Mouse (Mus musculus) cerebellum, adult 18-20 months (tissue): Measurements from ENCODE around the gene Ap3d1.

Source experiments
- DNase-seq, 2 experiments: peaks; one replicate each; pipeline ENCODE4 v3.0.0; 2021

The Ap3d1 gene

DNA sequence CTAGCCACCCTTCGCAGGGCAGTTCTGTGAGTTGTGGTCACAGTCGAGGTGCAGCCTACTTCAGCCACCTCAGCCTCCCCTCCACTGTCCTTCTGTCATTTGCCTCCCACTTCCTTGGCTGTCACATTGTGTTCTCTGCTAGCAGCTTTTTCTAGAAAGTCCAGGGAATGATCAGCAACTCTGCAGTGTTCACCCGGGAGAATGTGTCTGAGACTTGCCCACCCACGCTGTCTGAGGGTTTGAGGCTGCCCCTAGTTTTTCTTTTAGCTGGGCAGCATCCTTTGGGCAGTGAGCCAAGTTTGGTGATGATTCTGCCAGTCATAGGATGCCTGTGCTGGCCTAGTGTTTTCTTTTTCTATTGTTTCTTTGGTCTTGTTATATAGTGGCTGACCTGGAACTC is 14.9 kb upstream of the Ap3d1 start:
- peak; percentile 34 to 53 for DNase-seq

DNA sequence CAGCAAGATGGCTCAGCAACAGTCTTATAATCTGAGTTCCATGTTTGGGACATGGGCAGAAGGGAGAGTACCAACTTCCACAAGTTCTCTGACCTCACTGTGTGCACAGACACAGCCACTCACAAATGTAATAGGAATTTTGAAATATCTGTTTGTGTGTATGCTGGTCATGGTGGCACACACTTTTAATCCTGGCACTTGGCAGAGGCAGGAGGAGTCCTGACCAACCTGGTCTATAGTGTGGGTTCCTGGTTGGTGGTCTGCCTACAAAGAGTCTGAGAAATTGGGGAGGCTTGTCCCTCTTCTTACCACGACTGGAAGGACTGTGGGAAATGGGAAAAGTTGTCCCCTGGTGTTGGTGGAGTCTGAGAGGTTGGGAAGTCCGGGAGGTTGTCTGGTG is 14.4 kb upstream of the Ap3d1 start:
- DNase-seq: no peak

DNA sequence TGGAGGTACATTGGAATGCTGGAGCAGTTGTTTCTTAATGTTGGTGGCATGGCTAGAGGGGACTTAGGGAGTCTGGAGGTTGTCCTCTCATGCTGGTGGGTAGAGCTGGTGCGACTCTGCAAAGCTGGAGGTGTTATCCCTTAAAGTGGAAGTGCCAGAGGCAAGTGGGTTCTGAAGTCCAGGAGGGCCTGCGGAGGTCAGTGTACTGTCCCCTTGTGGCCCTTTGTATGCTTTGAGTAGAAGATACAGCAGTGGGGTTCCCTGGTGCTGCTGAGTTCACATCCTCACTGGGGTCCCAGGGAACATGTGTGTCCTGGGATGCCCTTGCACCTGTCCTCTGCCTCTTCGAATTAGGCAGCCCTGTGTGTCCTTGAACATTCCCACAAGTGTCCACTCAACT is 14.0 kb upstream of the Ap3d1 start:
- DNase-seq: no peak

DNA sequence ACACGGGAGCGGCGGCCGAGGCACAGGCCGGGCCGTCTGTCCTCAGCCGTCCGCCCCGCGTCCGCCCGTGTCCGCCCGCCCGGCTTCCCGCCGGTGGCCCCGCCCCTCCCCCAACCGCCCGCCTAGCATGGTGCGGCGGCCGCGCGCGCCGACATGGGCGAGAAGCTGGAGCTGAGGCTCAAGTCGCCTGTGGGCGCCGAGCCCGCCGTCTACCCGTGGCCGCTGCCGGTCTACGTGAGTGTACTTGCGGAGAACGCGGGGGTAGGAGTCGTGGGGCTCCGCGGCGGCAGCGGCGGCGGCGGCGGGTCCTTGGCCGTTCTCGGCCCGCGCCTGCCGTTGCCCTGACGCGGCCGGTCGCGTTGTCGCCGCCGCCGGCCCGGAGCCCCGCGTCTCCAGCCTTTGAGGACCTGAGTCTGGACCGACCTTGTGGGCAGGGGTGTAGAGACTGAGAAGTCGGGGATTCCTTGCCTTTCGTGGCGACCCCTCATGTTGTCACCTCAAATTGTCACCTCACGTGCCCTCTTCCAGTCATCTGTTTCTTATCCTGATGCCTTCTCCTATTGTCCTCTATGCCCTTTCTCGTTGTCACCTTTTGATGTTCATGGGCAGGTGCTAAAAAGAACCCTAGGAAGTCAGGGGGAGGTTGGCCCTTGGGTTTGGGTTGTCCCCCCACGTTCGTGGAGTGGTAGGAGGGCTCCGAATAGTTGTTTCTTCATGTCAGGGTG is 13.4 kb upstream of the Ap3d1 start:
- DNase-seq: no peak

DNA sequence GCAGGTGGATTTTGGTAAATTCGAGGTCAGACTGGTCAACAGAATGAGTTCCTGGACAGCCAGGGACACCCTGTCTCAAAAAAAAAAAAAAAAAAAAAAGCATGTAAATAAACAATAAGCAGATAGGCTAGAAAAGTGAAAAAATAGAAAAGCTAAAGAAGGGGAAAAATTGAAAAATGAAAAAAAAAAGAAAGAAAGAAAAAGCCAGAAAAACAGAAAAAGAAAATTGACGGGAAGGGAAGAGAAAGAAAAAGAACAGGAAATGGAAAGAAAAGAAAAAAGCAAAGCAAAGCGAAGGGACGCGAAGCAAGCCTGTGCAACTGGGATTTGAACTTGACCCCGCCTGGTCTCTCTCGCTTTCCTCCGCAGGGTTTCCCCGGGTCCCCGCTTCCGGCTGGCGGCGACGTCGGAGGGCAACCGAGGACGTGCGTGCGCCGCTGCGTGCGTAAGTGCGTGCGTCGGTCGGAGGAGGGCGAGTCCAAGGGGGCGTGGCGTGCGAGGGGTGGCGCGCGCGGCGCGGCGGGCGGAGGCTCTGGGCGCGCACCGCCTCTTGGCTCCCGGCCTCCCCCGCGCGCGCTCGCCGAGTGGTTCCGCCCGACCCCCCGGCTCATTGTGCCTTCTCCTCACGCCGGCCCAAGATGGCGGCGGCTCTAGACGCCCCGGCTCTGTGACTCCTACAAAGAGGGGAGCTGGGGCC is 12.7 kb upstream of the Ap3d1 start, which contains the start of gene Dot1l:
Gene Dot1l, plus strand, starts transcription at position 613 of the 697 bp plus-strand sequence.
- DNase-seq: peak; percentile 98 to 100

DNA sequence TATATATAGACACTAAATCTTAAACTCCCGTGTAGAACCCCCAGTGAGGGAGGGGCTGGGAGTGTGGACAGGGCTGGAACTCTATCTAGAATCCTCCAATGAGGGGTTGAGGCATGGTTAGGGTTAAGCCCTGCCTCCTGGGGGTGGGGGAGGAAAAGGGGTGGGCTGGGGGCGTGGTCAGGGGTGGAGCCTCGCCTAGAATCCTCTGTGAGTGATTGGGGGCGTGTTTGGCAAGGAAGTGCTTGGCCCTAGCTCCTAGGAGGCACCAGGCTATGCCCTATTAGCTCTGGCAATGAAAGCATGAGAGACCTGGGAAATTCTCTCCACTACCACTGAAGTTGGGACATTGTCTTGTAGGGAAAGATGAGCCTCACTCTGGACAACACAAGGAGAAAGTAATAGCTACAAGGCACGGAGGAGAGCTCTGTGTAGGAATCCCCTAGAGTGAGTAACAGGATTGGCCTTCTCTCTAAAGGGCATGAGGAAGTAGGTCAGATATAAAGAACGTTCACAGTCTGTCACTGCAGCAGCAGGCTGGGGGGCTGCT is 10.1 kb upstream of the Ap3d1 start:
- DNase-seq: peak; percentile 48 to 52

DNA sequence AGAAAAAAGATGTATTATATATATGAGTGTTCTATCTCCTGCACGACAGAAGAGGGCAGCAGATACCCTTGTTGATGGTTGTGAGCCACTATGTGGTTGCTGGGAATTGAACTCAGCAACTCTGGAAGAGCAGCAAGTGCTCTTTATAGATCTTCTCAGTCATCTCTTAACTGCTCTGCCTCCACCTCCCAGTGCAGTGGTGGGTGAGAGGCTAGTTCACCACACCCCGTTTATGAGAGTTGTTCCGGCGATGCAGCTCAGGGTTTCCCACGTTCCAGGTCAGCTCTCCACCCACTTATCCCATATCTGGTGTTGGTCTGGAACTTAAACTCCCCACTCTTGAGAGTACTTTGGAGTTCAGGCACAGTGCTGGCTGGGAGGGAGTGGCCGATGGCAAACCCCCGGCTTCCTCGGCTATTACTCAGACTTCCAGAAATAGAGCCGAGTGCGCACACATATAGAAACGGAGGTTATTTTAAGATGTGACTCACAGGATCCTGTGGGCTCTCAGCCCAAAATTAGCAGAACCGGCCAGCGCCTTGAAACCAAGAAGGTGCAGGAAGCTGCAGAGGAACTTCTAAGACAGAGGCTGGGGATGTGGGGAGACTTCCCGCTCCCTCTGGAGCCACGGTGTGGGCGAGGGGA is 9.2 kb upstream of the Ap3d1 start:
- DNase-seq: peak; percentile 62 to 69

DNA sequence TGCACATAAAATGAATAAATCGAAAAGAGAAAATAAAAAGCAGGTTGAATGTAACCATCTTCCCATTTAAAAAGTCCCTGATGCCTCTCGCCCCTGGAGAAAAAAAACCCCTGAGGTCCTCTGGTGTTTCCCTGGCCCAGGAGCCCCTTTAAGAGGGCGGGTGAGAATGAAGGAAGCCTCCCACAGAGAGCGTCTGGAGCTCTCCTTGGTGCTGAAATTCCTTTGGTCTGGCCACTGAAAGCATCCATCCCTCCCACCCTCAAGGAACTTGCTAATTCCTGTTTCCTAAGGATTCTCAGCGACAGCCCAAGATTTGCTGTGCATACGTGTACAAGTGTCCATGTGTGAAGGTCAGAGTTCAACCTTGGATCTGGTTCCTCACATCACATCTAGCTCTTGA is 6.5 kb upstream of the Ap3d1 start:
- DNase-seq: no peak

DNA sequence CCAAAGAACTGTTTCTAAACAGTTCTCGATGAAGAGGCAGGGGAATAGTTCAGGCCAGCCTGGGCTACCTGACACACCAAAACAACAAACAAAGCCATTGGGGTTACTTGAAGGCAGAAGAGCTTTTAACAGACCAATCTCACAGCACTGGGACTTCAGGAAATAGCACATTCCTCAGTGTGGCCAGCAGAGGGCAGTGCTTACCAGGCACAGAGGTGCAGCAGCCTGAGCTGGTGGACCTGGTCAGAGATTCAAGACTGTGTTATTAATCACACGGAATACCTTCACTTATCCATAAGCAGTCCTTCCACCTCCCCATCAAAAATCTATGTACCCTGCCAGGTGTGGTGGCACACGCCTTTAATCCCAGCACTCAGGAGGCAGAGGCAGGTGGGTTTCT is 5.3 kb upstream of the Ap3d1 start:
- DNase-seq: peak; percentile 86 to 90

DNA sequence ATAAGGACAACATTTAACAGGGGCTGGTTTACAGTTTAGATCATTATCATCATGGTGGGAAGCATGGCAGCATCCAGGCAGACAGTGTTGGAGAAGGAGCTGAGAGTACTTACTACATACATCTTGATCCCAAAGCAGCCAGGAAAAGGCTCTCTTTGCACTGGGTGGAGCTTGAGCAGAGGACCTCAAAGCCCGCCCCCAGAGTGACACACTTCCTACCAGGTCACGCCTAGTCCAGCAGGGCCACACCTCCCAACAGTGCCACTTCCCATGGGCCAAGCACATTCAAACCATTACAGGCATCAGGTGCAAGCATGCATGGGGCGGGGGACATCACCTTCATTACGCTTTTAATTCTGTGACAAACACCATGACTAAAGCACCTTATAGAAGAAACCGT is 2.2 kb upstream of the Ap3d1 start:
- DNase-seq: peak in 1 of 2 experiments; percentile 31

DNA sequence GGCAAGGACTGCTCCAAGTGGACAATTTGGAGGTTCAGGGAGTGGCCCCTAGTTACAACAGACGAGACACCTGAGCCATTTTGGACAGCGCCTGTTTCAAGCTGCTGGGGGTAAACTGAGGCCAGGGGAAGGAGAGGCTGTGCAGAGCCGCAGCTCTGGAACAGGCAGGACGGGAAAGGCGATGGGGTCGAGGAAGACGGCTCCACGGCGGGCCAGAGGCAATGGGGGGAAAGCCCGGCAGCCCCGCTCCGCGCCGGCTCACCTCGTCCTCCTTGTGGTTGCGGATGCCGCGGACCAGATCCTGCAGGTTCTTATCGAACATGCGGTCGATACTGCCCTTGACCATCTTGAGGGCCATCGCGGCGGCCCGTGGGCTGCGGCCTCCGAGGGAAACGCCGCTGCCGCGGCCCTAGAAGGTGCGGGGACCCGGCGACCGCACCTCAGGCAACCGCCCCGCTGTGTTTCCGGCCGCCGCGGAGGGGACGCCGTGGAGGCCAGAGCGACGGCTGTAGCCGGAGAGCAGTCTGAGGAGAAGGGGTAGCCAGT is 357 bp downstream of the Ap3d1 start:
- peak in 1 of 2 experiments; percentile 22 for DNase-seq

DNA sequence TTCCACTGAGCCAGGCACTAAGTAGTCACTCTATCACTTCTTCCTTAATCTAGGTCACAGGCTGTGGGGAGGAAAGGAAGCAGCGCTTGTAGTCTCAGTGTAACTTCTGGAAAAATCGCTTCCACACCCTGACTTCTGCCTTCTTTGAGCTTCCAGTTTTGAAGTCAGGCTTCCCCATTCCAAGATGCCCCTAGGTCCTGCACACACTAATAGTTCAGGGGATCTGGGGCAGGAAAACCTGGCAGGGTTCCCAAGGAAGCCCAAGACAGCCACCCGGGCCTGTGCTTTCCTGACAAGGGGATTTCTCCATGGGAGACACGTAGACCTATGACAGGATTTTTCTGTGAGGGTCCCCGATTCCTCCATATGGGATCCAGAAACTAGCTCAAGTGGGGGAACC is 918 bp downstream of the Ap3d1 start:
- peak; percentile 32 to 52 for DNase-seq

DNA sequence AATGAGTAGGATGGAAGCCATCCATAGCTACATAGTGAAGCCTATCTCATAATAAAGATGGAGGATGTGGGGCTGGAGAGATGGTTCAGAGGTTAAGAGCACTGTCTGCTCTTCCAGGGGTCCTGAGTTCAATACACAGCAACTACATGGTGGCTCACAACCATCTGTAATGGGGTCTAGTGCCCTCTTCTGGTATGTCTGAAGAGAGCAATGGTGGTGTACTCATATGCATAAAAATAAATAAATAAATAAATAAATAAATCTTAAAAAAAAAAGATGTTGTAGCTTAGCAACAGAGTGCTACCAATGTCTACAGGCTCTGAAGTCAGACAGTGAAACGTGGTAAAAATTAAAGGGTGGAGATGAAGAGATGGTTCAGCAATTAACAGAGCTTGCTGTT is 3.4 kb downstream of the Ap3d1 start:
- no peak for DNase-seq

DNA sequence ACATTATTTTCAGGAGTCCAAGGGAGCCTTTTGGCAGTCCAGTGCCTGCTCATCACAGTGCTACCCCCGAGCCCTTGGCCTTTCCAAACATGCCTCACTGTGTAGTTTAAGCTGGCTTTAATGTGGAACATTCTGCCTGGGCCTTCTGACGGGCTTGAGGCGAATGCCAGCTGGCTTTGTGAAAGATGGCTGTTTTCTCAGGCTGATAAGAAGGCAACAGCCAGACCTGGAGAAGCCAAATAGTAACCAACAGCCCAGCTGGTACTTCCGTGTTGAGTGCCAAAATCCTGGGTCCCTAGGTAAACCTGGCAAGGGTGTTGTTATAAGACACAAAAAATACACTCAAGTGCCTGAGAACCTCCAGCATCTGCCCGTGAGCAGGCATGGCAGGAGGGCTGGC is 5.3 kb downstream of the Ap3d1 start:
- DNase-seq: peak; percentile 61 to 71

DNA sequence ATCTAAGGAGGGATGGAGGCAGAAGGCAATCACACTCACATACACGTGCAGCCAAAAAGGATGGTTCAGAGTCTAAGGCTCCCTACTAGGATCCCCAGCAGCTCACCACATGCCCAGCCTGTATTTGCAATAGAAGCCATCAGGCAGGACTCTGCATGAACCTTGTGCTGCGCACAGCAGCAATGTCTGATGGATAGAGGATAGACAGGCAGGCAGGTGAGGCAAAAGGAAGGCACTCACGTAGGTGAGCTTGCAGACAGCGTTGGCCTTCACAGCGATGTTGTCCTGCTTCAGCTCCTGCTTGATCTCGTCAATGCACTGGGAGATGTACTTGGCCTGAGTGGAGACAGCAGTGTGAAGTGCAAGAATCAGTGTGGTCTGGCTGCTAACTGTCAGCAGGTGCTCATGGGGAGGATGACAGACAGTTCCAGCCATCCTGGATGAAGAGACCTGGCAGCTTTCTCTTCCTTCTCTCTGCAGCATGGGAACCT is 9.4 kb downstream of the Ap3d1 start:
- DNase-seq: peak; percentile 44 to 57

DNA sequence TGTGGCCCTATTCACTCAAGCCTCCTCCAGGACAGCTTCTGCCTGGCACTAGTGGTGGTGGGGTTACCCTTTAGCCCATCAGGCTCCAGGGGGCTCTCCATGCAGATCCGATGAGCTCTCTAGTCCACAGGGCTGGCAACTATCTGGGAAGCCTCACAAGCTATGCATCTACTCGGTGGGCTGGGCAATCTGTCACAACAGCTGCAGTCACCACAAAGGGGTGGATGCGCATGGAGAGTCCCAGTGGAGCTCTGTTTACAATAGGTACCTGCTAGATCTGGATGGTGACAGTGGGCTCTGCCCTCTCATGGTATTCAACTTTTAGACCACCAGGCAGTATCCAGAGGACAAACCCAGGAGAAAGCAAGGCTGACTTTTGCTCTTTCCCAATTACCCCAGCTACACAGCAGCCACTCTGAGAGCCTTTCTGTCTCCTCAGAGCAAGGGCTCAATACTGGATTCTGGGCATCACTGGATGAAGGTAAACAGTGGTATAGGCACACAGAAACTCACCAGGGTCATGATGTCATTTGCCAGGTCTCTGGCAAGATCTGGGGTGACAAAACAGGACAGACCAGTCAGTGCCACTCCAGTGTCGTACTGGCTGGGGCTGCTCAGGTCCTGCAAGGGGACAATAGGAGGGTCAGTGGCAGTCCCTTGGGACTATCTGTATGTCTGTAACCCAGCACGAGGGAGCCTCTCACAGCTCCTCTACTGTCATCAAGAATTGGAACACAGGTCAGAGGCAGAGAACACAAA is 14.5 kb downstream of the Ap3d1 start:
- DNase-seq: no peak

DNA sequence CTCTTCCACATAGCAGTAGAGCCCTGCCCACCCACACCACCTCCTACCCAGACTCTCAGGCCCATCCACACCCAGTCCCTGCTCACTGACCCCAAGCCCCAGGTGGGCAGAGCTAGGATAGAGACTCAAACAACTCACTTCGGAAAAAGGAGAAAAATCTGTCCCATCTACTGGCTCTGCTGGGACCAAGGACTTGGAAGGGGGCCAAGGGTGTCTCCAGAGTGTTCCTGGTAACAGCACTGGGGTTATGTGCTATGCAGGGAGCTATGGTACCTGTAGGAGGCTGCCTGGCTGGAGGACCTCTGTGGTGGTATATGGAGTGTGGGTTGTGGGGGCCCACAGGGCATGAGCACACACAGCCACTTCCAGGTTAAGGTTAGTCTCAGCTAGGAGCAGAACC is 24.8 kb downstream of the Ap3d1 start:
- DNase-seq: no peak

DNA sequence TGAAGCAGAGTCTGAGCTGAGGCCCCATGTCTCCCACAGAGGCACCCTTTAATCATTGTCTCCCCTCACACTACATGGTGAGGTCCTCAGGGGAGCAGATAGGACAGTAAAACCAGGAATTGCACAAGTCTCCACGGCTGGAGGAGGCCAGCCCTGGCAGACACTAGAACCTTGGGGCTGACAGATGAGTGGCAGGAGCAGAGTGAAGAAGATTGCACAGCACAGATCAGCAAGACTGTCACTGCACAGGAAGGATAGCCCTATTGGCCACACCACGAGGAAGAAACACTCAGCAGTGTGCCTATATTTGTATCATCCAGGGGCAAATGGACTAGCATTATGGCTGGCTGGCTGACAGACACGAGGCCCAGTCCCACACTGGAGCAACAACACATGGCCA is 31.2 kb downstream of the Ap3d1 start:
- no peak for DNase-seq

DNA sequence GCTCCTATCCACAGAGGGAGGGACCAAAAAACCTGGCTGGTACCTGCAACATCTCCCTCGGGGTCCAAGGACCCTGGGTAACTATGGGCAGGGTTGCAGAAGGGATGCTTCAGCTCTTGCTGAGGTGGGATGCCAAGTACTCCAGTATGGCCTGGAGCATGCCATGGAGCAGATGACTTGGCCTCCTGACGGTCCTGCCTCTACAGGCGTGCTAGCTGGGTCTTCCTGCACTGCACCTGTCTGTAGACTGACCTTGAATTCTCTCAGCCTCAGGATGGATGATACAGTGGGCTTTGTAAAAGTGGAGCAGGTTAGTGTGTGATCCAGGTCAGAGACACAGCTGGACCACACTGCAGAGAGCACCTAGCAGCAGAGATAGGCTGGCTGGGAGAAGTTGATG is 36.6 kb downstream of the Ap3d1 start:
- no peak for DNase-seq

DNA sequence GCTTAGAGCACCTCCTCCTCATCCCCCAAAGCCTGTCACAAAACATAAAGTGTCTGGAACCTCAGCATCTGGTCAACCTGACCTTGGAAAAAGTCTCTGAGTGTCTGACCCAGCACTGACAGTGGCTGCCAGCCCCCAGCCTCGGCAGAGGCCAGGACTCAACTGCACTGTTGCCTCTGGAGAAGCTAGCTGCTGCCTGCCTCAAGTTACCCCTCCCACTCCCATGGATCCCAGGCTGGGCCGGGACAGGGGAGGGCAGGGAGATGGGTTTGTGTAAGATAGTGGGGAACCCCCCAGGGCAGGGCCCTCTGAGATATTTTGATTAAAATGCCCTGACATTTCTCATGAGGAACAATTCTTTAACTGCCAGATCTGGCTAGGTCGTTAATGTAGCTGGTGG is 37.0 kb downstream of the Ap3d1 start:
- no peak for DNase-seq

DNA sequence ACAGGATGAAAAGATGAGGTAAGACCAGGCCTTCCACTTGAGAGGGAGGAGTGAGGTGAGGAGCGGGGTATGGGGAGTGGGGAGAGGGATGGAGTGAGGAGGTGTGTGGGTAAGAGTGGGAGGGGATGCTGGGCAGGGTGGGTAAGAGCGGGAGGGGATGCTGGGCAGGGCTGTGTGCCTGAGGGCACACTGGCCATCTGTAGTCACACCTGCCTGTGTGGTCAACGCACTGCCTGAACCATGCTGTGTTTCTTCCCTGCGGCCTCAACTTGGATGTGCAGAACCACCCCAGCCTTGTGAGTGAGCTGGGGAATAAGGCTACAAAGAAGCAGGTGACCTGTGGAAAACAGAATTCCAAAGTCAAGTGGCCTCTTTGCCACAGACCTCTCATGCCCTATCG is 37.6 kb downstream of the Ap3d1 start:
- DNase-seq: no peak

DNA sequence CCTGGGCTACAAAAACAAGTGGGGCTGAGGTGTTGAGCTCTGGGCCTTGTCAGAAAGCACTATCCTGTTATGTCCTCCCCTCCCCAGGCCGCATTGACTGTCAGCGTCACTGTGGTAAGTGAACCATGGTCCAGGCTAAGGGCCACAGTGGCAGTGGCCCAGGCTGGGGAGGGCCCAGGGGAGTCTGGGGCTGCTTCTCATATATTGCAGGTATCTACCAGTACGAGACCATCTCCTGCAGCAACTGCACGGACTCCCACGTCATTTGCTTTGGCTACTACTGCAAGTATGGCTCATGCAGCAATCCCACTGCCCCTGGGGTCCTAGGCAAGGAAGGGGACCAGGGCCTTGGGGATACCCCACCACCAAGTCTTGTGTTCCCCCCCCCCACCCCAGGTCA is 38.4 kb downstream of the Ap3d1 start:
- no peak for DNase-seq
